Mouse (Mus musculus) small intestine, adult 2 months (tissue): ENCODE measurements around the gene Dcps.

Experiments used
- CTCF ChIP-seq: fragments of 200-500 bp; IDR thresholded peaks from 2 replicates; pipeline ENCODE4 v1.5.1; 2012; ENCODE audit warnings: low read depth, mild to moderate bottlenecking, control low read depth, inconsistent platforms, low read length, moderate library complexity, mixed read lengths; ENCODE audit not compliant: insufficient replicate concordance, insufficient read length; ENCODE audit errors: extremely low read depth
- POLR2A ChIP-seq: fragments of 200-500 bp; IDR thresholded peaks from 2 replicates; pipeline ENCODE4 v1.6.1; 2012; ENCODE audit warnings: low read depth, mild to moderate bottlenecking, control low read depth, inconsistent platforms, low read length, moderate library complexity

GRCm38 (mm10) chr9:35164142-35164874 is 11.6 kb downstream of the Dcps start:
- TF ChIP-seq CTCF, result no peak
- TF ChIP-seq POLR2A, result no peak
